Mouse (Mus musculus): ENCODE measurements around the gene Ifnl3.
"Not testable (repeated sequence)": the region's sequence is repeated elsewhere in the genome, so short reads cannot be mapped to it uniquely, and the experiment has no call there.

The Ifnl3 gene

GRCm38 (mm10) chr7:28522536-28522935 is at the start of gene Ifnl3:
Gene Ifnl3, plus strand, starts transcription at chr7:28522836.
- in situ Hi-C loops (cut with MboI, MseI), result not testable (repeated sequence)

DNA sequence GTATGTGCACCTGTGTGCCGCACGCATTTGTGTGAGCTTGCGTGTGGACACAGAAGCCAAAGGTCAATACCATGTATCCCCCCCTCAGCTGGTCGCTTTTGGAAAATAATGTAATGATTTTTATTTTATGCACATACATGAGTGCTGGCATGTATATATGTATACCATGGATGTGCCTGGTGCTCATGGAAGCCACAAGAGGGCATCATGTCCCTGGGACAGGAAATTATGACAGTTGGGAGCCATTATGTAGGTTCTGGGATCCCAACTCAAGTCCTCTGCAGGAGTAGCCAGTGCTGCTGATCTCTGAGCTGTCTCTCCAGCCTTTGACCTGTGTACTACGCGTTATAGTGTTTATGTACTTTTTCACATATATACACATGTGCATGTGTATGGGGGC is 46.4 kb upstream of the Ifnl3 start:
- in situ Hi-C loops (cut with MboI, MseI), result no loop called here

GRCm38 (mm10) chr7:28477363-28477762 is 45.3 kb upstream of the Ifnl3 start:
- in situ Hi-C loops (cut with MboI, MseI), result no loop called here

DNA sequence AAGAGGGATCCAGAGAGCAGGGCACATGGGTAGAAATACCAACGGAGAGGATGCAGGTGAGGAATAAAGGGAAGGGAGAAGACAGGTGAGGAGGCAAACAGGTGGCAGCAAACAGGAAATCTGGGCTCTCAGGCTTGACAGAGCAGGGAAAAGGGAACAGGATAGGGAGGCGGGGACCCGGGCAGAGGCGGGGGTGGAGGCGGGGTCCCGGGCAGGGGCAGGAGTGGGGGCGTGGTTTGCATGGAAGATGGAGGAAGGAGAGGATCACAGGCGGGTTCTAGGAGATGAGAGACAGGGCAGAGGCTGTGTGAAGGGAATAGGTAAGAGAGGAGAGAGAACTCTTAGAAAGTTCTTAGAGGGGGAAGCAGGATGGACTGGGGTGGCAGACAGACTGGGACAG is 43.8 kb upstream of the Ifnl3 start:
- in situ Hi-C loops (cut with MboI, MseI), result no loop called here

- in situ Hi-C loops (cut with MboI, MseI), result no loop called here
Observed at GRCm38 (mm10) chr7:28482854-28483253, 39.8 kb upstream of the Ifnl3 start.

- in situ Hi-C loops (cut with MboI, MseI), result no loop called here
Observed at GRCm38 (mm10) chr7:28484192-28484591, 38.4 kb upstream of the Ifnl3 start.

DNA sequence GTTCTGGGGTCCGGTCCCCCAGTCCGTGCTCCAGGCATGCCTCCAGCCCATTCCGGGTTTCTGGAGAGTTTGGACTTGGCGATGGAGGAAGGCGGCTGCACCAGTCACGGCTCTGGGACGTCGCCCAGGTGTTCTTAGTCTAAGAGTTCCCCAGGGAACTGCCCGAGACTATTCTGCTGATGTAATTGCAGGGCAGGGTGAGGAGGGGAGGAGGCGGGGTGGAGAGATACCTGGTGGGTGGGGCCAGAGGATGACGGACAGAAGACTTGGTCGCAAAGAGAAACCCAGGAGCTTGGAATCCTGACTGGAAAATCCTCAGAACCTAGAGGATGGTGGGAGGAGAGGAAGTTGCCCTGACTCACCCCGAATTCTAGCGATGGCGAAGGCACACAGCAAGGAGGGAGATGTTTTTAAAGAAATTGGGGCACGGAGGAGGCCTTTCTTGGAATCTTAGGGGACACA is 34.6 kb upstream of the Ifnl3 start:
- in situ Hi-C loops (cut with MboI, MseI), result no loop called here

- in situ Hi-C loops (cut with MboI, MseI), result no loop called here
Observed at GRCm38 (mm10) chr7:28490410-28490809, 32.2 kb upstream of the Ifnl3 start.

GRCm38 (mm10) chr7:28490903-28491302 is 31.7 kb upstream of the Ifnl3 start:
- in situ Hi-C loops (cut with MboI, MseI), result no loop called here

DNA sequence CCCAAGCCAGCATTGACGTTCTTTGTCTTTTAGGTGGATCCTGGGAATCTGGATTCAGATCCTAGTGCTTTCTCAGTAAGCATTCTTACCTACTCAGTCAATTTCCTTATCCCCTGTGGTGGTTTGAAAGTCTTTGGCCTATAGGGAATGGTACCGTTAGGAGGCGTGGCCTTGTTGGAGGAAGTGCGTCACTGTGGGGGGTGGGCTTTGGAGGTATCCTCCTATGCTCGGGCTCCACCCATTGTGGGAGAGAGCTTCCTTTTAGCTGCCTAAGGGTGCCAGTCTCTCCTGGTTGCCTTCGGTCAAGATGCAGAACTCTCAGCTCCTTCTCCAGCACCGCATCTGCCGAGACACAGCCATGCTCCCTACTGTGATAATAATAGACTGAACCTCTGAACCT is 30.3 kb upstream of the Ifnl3 start:
- in situ Hi-C loops (cut with MboI, MseI), result no loop called here

DNA sequence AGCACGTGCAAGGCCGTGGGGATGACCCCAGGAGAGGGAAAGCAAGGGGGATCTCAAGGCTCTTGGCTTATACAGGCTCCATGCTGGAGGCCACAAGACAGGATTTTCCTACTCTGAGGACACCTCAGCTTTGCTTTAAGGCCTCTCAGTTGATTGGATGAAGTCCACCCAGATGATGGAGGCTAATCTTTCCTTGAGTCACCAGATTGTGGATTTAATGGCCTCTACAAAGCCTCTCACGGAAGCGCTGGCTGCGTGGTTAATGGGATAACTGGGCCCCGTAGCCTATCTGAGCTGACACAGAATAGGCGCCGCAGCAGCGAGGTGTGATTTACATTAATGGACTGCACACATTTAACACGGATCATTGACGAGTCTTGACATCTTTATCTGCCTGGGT is 27.2 kb upstream of the Ifnl3 start:
- in situ Hi-C loops (cut with MboI, MseI), result no loop called here

- in situ Hi-C loops (cut with MboI, MseI), result no loop called here
Observed at GRCm38 (mm10) chr7:28505585-28505984, 17.1 kb upstream of the Ifnl3 start.

GRCm38 (mm10) chr7:28509121-28509520 is 13.5 kb upstream of the Ifnl3 start:
- in situ Hi-C loops (cut with MboI, MseI), result not testable (repeated sequence)

GRCm38 (mm10) chr7:28510405-28510974 is 12.1 kb upstream of the Ifnl3 start, which contains the start of gene Ifnl2:
Gene Ifnl2, minus strand, starts transcription at chr7:28510455.
- in situ Hi-C loops (cut with MboI, MseI), result not testable (repeated sequence)

GRCm38 (mm10) chr7:28511441-28511840 is 11.2 kb upstream of the Ifnl3 start:
- in situ Hi-C loops (cut with MboI, MseI), result no loop called here

DNA sequence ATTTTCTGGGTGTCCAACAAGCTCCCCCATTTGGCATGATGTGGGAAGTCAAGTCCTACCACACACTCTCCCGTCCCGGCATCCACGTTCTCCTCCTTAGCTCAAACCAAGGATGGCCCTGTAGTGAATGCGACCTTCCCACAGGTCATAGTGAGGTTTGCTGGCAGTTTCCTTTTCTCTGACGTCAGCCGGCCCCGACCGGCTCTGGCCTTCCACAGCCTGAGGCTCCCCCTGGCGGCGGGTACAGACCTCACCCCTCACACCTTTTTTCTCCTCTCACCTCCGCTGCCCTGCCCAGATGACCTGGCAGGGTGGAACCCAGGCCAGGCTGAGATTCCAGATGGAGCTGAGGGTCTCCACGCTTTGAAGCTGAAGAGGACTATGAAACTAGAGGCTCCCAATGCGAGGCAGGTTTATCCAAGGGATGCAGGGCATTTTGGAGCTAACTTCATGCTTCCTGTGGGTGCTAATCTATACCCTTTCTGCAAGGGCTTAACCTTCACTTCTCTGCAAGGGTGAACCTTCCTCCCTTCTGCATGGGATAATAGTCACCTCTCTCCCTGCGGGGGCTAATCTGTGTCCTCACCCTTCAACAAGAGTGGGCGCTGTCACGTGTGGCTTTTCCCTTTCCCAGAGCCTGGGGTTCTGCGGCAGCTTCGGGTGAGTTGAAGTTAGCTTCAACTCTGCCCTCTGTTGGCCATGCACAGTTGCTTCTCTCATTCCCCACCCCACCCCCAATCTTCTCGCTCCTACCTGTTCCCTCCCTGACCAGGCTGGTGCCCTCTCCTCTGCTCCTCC is 5.5 kb downstream of the Ifnl3 start:
- in situ Hi-C loops (cut with MboI, MseI), result loop anchor here (5.0 kb wide), 1 partner anchor 76 kb away; the partner anchor contains the start of gene Lrfn1

DNA sequence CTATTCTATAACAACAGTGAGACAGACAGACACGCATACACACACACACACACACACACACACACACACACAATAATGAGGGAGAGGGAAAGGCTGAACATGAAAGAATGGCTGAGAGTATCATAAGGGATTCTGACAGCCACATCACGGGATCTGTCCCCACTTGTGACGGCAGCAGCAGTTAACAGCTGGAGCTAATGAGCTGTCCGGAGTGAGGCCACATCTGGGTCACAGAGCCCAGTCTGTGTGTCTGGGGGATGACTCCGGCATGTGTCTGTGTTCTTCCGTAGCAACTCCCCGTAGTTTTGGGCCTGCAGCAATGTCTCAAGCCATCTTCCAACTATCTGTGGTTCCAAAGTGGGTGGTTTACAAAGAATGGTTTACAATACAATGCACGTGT is 9.4 kb downstream of the Ifnl3 start:
- in situ Hi-C loops (cut with MboI, MseI), result no loop called here

DNA sequence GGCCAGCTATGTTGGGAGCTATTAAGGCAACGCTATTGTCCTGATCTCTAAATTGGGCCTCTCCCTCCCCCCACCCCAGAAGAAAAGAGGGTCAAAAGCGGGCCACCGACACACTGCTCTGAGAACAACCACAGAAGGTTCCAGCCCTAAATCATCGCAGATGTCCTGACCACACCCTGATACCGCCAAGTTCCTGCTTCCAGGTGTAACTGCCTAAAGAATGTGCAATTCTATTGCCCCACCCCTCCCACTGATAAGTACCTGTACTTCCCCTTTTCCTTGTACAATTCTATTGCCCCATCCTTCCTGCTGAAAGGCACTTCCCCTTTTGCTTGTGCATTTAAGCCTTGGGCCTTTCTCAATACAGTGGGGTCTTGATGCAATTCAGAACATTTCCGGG is 16.2 kb downstream of the Ifnl3 start:
- in situ Hi-C loops (cut with MboI, MseI), result not testable (repeated sequence)

- in situ Hi-C loops (cut with MboI, MseI), result no loop called here
Observed at GRCm38 (mm10) chr7:28540526-28540925, 17.9 kb downstream of the Ifnl3 start, which contains the start of gene Sycn. Gene Sycn, plus strand, starts transcription at chr7:28540885.

- in situ Hi-C loops (cut with MboI, MseI), result no loop called here
Observed at GRCm38 (mm10) chr7:28544051-28544601, 21.5 kb downstream of the Ifnl3 start.

DNA sequence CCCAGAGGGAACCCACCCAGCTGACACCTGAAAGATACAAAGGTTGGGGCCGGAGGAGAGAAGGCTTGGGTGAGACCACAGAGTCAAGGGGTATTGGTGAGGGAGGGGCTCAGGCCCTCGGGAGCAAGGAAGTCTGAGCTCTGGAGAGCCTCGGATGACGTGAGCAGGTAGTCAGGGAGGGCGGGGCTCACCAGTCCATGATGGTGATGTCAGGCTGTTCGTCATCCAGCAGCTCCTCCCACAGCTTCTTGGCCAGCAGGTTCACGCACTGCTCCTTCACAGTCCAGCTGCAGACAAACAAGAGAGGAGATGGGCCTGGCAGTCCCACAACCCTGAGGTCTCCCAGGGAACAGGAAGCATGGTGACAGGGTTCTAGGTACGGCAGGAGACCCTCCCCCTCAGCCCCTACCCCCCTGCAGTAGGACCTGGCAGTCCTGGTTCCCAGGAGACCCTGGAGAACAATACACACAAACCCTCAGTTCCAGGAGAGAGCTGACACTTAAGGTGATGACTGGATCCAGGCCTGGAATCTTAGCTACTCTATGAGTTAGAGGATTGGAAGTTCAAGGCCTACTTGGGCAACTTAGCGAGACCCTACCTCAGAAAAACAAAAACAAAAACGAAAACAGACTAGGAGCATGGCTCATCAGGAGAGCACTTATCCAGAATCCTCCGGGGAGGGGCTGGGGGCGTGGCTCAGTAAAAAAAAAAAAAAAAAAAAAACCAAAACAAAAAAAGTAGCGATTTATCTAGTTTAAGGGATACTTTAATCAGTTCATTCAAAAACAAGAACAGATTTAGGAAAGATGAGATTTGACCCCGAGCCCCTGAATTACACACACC is 22.6 kb downstream of the Ifnl3 start:
- in situ Hi-C loops (cut with MboI, MseI), result no loop called here

DNA sequence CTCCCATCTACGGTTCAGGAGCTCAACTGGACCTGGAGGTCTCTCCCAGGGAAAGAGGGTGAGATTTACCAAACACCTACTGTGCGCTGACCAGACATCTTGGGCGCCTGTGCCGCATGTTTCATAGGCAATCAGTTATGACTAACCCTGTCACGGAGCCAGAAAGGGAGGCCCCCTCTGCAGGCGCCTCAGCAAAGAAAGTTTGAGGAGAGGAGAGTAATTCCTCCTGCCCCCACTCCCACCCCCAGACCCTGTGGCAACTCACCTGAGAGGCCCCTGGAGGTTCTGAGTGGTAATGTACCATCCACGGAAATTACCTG is 23.2 kb downstream of the Ifnl3 start:
- in situ Hi-C loops (cut with MboI, MseI), result no loop called here
